Mouse (Mus musculus) embryonic facial prominence, embryonic 12.5 days (tissue): ENCODE measurements around the gene Duoxa1. TPM values are rescaled to one million over a fixed set of nuclear protein-coding genes. Genes with fewer than 3 reads are reported as not detected.
A peak's percentile ranks its signal among the peaks of the same experiment; 100 is the strongest.

Experiments
- ATAC-seq: fragments of 200-750 bp; cut with Nextera tagmentation; 2 replicates; pipeline ENCODE4 v1.8.0; 2017; ENCODE audit not compliant: insufficient number of reproducible peaks, insufficient read depth, low FRiP score, low TSS enrichment
- H3K27ac ChIP-seq: fragments of 300-500 bp; sonication (generic); 2 replicates; pipeline ENCODE4 v1.5.1; 2016; ENCODE audit warnings: mild to moderate bottlenecking
- H3K27me3 ChIP-seq: fragments of 300-500 bp; sonication (generic); 2 replicates; pipeline ENCODE4 v1.6.1; 2016; ENCODE audit warnings: mild to moderate bottlenecking, moderate library complexity
- H3K36me3 ChIP-seq: fragments of 300-500 bp; sonication (generic); 2 replicates; pipeline ENCODE4 v1.6.1; 2016; ENCODE audit warnings: mild to moderate bottlenecking
- H3K4me1 ChIP-seq: fragments of 300-500 bp; sonication (generic); 2 replicates; pipeline ENCODE4 v1.6.1; 2016
- H3K4me2 ChIP-seq: fragments of 300-500 bp; sonication (generic); replicated peaks from 2 replicates; pipeline ENCODE4 v1.6.1; 2016; ENCODE audit warnings: mild to moderate bottlenecking, moderate library complexity
- H3K4me3 ChIP-seq: fragments of 300-500 bp; sonication (generic); 2 replicates; pipeline ENCODE4 v1.5.1; 2016; ENCODE audit warnings: mild to moderate bottlenecking
- H3K9ac ChIP-seq: fragments of 300-500 bp; sonication (generic); 2 replicates; pipeline ENCODE4 v1.6.1; 2016; ENCODE audit warnings: mild to moderate bottlenecking, moderate library complexity
- H3K9me3 ChIP-seq: fragments of 300-500 bp; sonication (generic); 2 replicates; pipeline ENCODE4 v1.6.1; 2016; ENCODE audit warnings: mild to moderate bottlenecking, moderate library complexity
- WGBS: fragments of 180-500 bp; shearing (Covaris S2); methylation state at CpG from one replicate; pipeline ENCODE4 v1.1.7; 2016; 5-methylcytosine and 5-hydroxymethylcytosine counted together
- polyA plus RNA-seq: library from polyadenylated mRNA; unstranded; fragments of >200 nt; fragmentation: Nextera tagmentation; extraction: Ambion mirVana; gene quantifications from 2 replicates; pipeline ENCODE4 v1.2.1, GENCODE M21; 2016

Duoxa1 gene
- polyA plus RNA-seq, 1 experiment from 2014 or later = 0.70 TPM

DNA sequence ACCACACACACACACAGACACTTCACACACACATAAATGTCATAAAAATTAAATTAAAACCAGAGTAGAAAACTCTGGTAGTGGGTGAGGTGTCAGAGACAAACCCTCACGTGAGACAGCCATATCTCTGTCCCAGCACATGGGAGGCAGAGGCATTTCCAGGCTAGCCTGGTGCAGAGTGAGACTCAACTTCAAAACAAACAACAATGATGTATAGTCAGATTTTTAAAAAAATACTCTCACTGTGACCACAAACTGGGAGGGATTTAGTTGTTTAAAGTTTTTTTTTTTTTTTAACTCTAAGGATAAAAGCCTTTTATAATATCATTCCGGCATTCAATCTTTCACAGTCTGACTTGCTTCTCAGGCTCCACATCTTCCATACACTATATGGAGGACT, 11.8 kb upstream of the Duoxa1 start:
- Histone ChIP-seq H3K4me1 (no peaks in the 10 kb centered on the region), H3K36me3 (no peaks in the 10 kb centered on the region), H3K27ac (no peak overlapping the region), H3K4me2 (no peak overlapping the region), H3K9ac (no peak overlapping the region), H3K27me3 (no peaks in the 10 kb centered on the region), H3K9me3 (no peaks in the 10 kb centered on the region), H3K4me3 (no peak overlapping the region)
- 48% methylated on average over 2 of the region's 2 CpGs for WGBS
- ATAC-seq = no peak

DNA sequence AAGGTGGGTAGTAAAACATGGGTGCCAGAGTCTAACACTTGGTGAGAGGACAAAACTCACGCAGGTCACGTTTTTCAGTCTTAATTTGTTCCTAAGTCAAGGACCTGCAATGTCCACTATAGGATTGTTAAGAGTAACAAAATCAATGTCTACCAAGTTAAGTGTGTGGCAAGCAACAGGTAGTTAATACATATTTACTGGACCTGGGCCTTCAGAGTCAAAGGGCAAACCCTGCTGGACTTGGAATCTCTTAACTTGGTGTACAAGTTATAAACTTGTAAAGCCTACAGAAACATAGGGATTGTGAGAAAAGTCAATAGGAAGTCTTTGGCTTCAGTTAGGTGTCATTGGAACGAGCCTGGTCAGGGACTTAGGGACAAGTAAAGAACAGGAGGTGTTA, 11.1 kb upstream of the Duoxa1 start:
- Histone ChIP-seq H3K9me3 (no peaks in the 10 kb centered on the region), H3K36me3 (no peaks in the 10 kb centered on the region), H3K27ac (no peak overlapping the region), H3K9ac (no peak overlapping the region), H3K4me3 (no peak overlapping the region), H3K4me1 (no peaks in the 10 kb centered on the region), H3K27me3 (no peaks in the 10 kb centered on the region), H3K4me2 (no peak overlapping the region)
- ATAC-seq = no peak
- 76% methylated on average over 3 of the region's 3 CpGs for WGBS

DNA sequence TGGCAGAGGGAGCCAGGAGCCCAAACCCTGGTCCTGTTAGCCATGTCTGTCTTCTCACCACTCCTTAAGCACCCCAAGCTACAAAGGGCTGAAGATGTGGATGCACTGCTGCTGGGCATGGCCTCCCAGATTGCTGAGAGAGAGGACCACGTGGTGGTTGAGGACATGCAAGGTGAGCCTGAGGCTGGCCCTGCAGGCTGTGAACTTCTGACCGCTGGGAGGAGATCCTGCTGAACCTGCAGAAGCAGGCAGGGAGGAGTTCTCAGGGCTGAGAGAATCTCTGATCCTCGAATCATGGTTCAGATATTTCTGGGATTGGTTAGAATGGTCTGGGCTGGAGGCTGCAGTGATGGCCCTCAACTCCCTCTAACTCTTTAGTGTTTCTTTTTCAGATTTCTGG, 10.4 kb upstream of the Duoxa1 start:
- no peak for ATAC-seq
- no peak overlapping the region for H3K9ac ChIP-seq
- H3K9me3 ChIP-seq = no peaks in the 10 kb centered on the region
- 59% methylated on average over 3 of the region's 3 CpGs for WGBS
- H3K36me3 ChIP-seq = no peaks in the 10 kb centered on the region
- no peaks in the 10 kb centered on the region for H3K27me3 ChIP-seq
- H3K4me1 ChIP-seq = no peaks in the 10 kb centered on the region
- H3K4me2 ChIP-seq = no peak overlapping the region
- no peak overlapping the region for H3K4me3 ChIP-seq
- H3K27ac ChIP-seq = no peak overlapping the region

DNA sequence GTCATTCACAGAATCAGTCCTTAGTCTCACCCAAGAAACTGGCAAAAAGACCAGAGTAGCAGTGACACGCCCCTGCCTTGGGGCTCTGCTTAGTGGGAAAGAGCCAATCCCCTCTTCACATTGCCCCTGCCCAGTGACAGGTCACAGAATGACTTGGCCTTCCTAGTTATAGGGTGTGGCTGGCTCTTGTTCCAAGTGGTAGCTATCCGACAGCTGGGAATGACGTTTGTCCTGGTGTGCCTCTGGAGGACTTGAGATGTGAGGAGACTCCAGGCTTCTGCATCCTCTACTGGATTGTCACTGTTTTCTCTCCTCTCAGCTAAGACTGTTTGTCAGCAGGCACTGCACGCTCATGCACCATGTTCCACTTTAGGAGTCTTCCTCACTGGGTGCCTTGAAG, 3.9 kb upstream of the Duoxa1 start:
- WGBS = 72% methylated on average over 4 of the region's 4 CpGs
- no peak for ATAC-seq
- no peaks in the 10 kb centered on the region for H3K36me3 ChIP-seq
- no peak overlapping the region for H3K4me2 ChIP-seq
- H3K27ac ChIP-seq = no peak overlapping the region
- peaks cover 31% of the 10 kb centered on the region for H3K27me3 ChIP-seq
- no peaks in the 10 kb centered on the region for H3K9me3 ChIP-seq
- H3K4me3 ChIP-seq = no peak overlapping the region
- H3K4me1 ChIP-seq = peaks cover 4% of the 10 kb centered on the region; the same call in 1 of the 2 replicates
- H3K9ac ChIP-seq = no peak overlapping the region

DNA sequence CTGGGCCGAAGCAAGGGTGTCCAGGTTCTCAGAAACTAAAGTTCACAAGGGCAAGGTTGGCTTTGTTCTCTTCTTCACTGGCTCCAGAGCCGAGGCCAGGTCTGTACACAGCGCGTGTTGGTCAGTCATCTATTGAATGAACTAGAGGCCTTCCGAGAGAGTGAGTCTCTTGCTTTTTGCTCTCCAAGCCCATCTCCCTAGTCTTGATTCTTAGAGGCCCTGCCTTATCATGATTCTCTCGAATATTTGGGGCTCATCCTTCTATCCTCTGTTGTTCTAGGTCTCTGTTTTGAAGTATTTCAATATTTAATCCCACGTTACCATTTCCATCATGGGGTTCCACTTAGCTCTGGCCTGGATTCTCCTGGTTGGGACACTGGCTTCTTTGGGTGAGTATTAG, 1.8 kb upstream of the Duoxa1 start, which contains the start of gene Duox1:
Gene Duox1, plus strand, starts transcription at position 301 of the 400 bp plus-strand sequence.
- Histone ChIP-seq H3K36me3 (no peaks in the 10 kb centered on the region), H3K4me1 (peaks cover 4% of the 10 kb centered on the region; the same call in 1 of the 2 replicates), H3K9me3 (no peaks in the 10 kb centered on the region), H3K27ac (no peak within 1 kb of the TSS), H3K9ac (no peak within 1 kb of the TSS), H3K4me3 (no peak within 1 kb of the TSS), H3K4me2 (no peak within 1 kb of the TSS), H3K27me3 (peaks cover 46% of the 10 kb centered on the region)
- no peak for ATAC-seq
- 91% methylated on average over 7 of the region's 7 CpGs for WGBS

GRCm38 (mm10) chr2:122312722-122313417, 660 bp downstream of the Duoxa1 start:
- H3K9ac ChIP-seq = no peak overlapping the region
- H3K4me2 ChIP-seq = peak overlapping the region; percentile 53
- H3K9me3 ChIP-seq = no peaks in the 10 kb centered on the region
- H3K36me3 ChIP-seq = no peaks in the 10 kb centered on the region
- H3K27me3 ChIP-seq = peaks cover 54% of the 10 kb centered on the region
- no peak overlapping the region for H3K27ac ChIP-seq
- peaks cover 4% of the 10 kb centered on the region; the same call in 1 of the 2 replicates for H3K4me1 ChIP-seq
- WGBS = 3% methylated on average over 27 of the region's 27 CpGs
- no peak for ATAC-seq
- H3K4me3 ChIP-seq = no peak overlapping the region

GRCm38 (mm10) chr2:122311561-122311960, 2.0 kb downstream of the Duoxa1 start:
- no peak for ATAC-seq
- Histone ChIP-seq H3K36me3 (no peaks in the 10 kb centered on the region), H3K4me2 (no peak overlapping the region), H3K27ac (no peak overlapping the region), H3K9ac (no peak overlapping the region), H3K4me1 (peaks cover 4% of the 10 kb centered on the region; the same call in 1 of the 2 replicates), H3K27me3 (peaks cover 66% of the 10 kb centered on the region), H3K4me3 (no peak overlapping the region), H3K9me3 (no peaks in the 10 kb centered on the region)
- WGBS = 54% methylated on average over 2 of the region's 2 CpGs

GRCm38 (mm10) chr2:122309647-122310046, 3.9 kb downstream of the Duoxa1 start:
- ATAC-seq = no peak
- 50% methylated on average over 3 of the region's 3 CpGs for WGBS
- H3K4me2 ChIP-seq = no peak overlapping the region
- H3K9me3 ChIP-seq = no peaks in the 10 kb centered on the region
- peaks cover 4% of the 10 kb centered on the region; the same call in 1 of the 2 replicates for H3K4me1 ChIP-seq
- no peak overlapping the region for H3K4me3 ChIP-seq
- H3K9ac ChIP-seq = no peak overlapping the region
- H3K27me3 ChIP-seq = peaks cover 74% of the 10 kb centered on the region
- H3K27ac ChIP-seq = no peak overlapping the region
- H3K36me3 ChIP-seq = no peaks in the 10 kb centered on the region

DNA sequence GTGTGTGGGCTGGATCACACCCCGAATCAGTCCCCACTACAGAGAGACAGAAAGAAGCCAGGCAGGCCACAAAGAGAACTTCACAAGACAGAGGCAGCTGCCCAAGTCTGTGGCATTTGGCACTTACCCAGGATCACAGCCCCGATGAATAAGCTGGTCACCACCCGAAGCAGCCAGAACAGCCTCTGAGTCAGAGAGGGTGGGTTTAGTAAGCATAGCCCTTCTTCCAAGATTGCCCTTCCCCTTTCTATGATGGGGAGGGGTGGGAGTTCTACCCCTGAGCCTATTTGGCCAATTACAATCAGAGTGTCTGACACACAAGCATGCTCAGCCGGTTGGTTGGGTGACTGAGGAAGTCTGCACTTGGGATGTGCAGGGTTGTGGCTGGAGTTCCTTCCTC, 7.3 kb downstream of the Duoxa1 start:
- Histone ChIP-seq H3K9ac (no peak overlapping the region), H3K4me1 (peaks cover 7% of the 10 kb centered on the region), H3K36me3 (no peaks in the 10 kb centered on the region), H3K4me2 (no peak overlapping the region), H3K9me3 (no peaks in the 10 kb centered on the region), H3K4me3 (no peak overlapping the region), H3K27me3 (peaks cover 76% of the 10 kb centered on the region), H3K27ac (no peak overlapping the region)
- no peak for ATAC-seq
- 66% methylated on average over 4 of the region's 4 CpGs for WGBS

GRCm38 (mm10) chr2:122305097-122305892, 8.2 kb downstream of the Duoxa1 start:
- no peak for ATAC-seq
- 82% methylated on average over 16 of the region's 16 CpGs for WGBS
- H3K36me3 ChIP-seq = no peaks in the 10 kb centered on the region
- no peak overlapping the region for H3K4me3 ChIP-seq
- H3K4me1 ChIP-seq = peaks cover 10% of the 10 kb centered on the region
- no peak overlapping the region for H3K27ac ChIP-seq
- no peak overlapping the region for H3K9ac ChIP-seq
- no peaks in the 10 kb centered on the region for H3K9me3 ChIP-seq
- no peak overlapping the region for H3K4me2 ChIP-seq
- peaks cover 78% of the 10 kb centered on the region for H3K27me3 ChIP-seq

GRCm38 (mm10) chr2:122304544-122304943, 9.0 kb downstream of the Duoxa1 start:
- Histone ChIP-seq H3K4me1 (peaks cover 10% of the 10 kb centered on the region), H3K27ac (no peak overlapping the region), H3K4me2 (no peak overlapping the region), H3K27me3 (peaks cover 85% of the 10 kb centered on the region), H3K9me3 (no peaks in the 10 kb centered on the region), H3K9ac (no peak overlapping the region), H3K36me3 (no peaks in the 10 kb centered on the region), H3K4me3 (no peak overlapping the region)
- 85% methylated on average over 6 of the region's 6 CpGs for WGBS
- no peak for ATAC-seq
